Mouse (Mus musculus) forebrain, embryonic 10.5 days (tissue): ENCODE data around the gene Gas2. TPM values are rescaled to one million over a fixed set of nuclear protein-coding genes. Genes with fewer than 3 reads are reported as not detected.

ENCODE experiments used
- DNase-seq: peaks from one replicate; pipeline ENCODE4 v3.0.0-alpha.2; 2017; ENCODE audit warnings: low spot score; ENCODE audit errors: extremely low spot score
- H3K27ac ChIP-seq: fragments of 300-500 bp; sonication (generic); 2 replicates; pipeline ENCODE4 v1.5.1; 2016; ENCODE audit warnings: mild to moderate bottlenecking
- H3K27me3 ChIP-seq: fragments of 300-500 bp; sonication (generic); 2 replicates; pipeline ENCODE4 v1.6.1; 2016; ENCODE audit warnings: mild to moderate bottlenecking; ENCODE audit not compliant: poor library complexity, severe bottlenecking
- H3K36me3 ChIP-seq: fragments of 300-500 bp; sonication (generic); replicated peaks from 2 replicates; pipeline ENCODE4 v1.6.1; 2016; ENCODE audit warnings: mild to moderate bottlenecking, moderate library complexity
- H3K4me1 ChIP-seq: fragments of 300-500 bp; sonication (generic); 2 replicates; pipeline ENCODE4 v1.6.1; 2016
- H3K4me3 ChIP-seq: fragments of 300-500 bp; sonication (generic); 2 replicates; pipeline ENCODE4 v1.5.1; 2016; ENCODE audit warnings: mild to moderate bottlenecking, moderate library complexity
- H3K9me3 ChIP-seq: fragments of 300-500 bp; sonication (generic); 2 replicates; pipeline ENCODE4 v1.6.1; 2016; ENCODE audit warnings: mild to moderate bottlenecking, moderate library complexity
- WGBS: fragments of 180-500 bp; shearing (Covaris S2); methylation state at CpG from one replicate; pipeline ENCODE4 v1.1.7; 2016; 5-methylcytosine and 5-hydroxymethylcytosine counted together
- polyA plus RNA-seq: library from polyadenylated mRNA; unstranded; fragments of >200 nt; fragmentation: Nextera tagmentation; extraction: Ambion mirVana; gene quantifications from 2 replicates; pipeline ENCODE4 v1.2.1, GENCODE M21; 2016

Gas2 gene
- polyA plus RNA-seq, 1 experiment from 2014 or later, result 27.6 TPM

DNA sequence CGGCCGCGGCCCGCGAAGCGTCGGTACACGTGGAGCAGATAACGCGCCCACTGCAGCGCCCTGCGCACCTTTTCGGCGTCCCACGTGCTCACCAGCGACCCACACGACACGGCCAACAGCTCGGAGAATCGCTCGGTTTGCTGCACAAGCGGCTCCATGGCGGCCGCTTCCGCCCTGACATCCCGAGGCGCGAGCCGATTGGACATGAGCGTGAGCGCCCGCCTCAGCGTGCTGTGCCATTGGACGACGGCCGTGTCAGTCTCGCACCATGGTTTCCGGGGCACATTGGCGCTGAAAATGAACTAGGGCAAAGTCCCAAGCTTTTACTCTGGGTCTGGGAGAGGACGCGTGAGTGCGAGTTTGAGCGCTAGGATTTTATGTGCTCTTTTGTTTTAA is 280 bp downstream of the Gas2 start, which contains the start of gene Fancf:
Gene Fancf, minus strand, starts transcription at position 171 of the 396 bp plus-strand sequence.
- peaks cover 55% of the 10 kb centered on the region for H3K36me3 ChIP-seq
- H3K4me3 ChIP-seq, result peak within 1 kb of the TSS; percentile 72
- peak within 1 kb of the TSS; percentile 98 for H3K27ac ChIP-seq
- peaks cover 2% of the 10 kb centered on the region; the same call in 1 of the 2 replicates for H3K9me3 ChIP-seq
- H3K4me1 ChIP-seq, result peaks cover 20% of the 10 kb centered on the region
- H3K27me3 ChIP-seq, result no peaks in the 10 kb centered on the region
- peak; percentile 93 for DNase-seq
- WGBS, result under 1% methylated on average over 43 of the region's 43 CpGs

DNA sequence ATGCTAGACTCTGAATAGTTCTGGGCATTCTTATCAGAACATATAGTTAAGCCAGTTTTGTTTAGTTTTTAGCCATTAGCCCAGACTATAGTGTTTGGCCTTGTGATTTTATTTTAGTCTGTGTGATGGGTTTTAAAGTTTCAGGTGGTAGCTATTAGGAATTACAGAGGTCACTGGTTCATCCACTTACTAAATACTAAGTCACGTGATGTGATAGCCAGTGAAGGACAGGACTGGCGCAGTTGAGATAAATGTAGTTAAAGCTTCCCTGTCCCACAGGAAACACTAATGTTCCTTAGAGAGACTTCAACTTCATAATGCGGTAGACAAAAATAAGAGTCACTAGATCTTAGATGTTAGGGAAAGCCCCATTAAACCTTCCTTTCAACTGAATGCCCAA is 1.0 kb downstream of the Gas2 start:
- 73% methylated on average over 3 of the region's 3 CpGs for WGBS
- peak overlapping the region; percentile 98 for H3K27ac ChIP-seq

DNA sequence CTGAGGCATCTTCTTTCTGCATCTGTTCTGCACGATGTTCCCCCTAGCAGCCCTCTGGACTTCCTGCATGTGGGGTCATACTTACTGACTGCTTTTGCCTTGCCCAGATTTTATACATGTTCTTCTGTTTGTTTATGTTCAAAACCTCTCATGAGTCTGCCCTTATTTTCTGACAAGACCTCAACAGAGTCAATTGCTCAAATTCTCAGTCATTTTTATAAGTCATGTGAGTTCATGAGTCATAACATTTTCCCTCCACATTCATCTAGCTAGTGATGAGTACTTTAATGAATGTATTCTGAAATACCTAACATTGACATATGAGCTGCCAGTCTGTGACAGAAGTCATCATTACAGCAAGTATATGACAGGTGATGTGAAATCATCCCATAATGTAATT is 3.5 kb downstream of the Gas2 start:
- H3K27me3 ChIP-seq, result no peaks in the 10 kb centered on the region
- H3K4me3 ChIP-seq, result no peak overlapping the region
- H3K4me1 ChIP-seq, result peaks cover 26% of the 10 kb centered on the region
- peaks cover 39% of the 10 kb centered on the region for H3K36me3 ChIP-seq
- no peak overlapping the region for H3K27ac ChIP-seq
- DNase-seq, result no peak
- WGBS, result 78% methylated on average over 1 of the region's 1 CpGs
- peaks cover 2% of the 10 kb centered on the region; the same call in 1 of the 2 replicates for H3K9me3 ChIP-seq

More for the DNA sequence above, 1.0 kb downstream of the Gas2 start:
- no peaks in the 10 kb centered on the region for H3K27me3 ChIP-seq
- H3K36me3 ChIP-seq, result peaks cover 50% of the 10 kb centered on the region
- DNase-seq, result no peak
- peaks cover 2% of the 10 kb centered on the region; the same call in 1 of the 2 replicates for H3K9me3 ChIP-seq
- H3K4me1 ChIP-seq, result peaks cover 20% of the 10 kb centered on the region
- H3K4me3 ChIP-seq, result peak overlapping the region; percentile 72

DNA sequence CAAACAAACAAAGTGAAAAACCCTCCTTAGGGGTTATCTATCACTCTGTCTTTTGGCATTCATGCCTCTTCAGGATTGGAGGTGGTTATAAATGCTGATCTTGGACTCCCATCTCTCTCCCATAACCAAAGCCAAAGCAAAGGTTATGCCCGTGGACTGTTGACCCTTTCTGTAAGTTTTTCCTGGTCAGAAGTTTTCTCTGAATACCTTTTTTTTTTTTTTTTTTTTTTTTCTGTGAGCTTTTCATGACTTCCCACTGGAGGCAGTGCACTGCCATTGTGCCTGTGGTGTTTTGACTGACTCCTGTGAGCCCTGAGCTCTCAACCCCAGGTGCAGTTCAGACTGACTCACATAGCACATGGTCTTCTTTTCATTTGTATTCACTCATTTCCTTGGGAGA is 6.2 kb downstream of the Gas2 start:
- Histone ChIP-seq H3K27me3 (no peaks in the 10 kb centered on the region), H3K9me3 (no peaks in the 10 kb centered on the region), H3K4me3 (no peak overlapping the region), H3K36me3 (peaks cover 41% of the 10 kb centered on the region), H3K27ac (no peak overlapping the region), H3K4me1 (peaks cover 12% of the 10 kb centered on the region)
- 82% methylated on average over 1 of the region's 1 CpGs for WGBS
- DNase-seq, result no peak

DNA sequence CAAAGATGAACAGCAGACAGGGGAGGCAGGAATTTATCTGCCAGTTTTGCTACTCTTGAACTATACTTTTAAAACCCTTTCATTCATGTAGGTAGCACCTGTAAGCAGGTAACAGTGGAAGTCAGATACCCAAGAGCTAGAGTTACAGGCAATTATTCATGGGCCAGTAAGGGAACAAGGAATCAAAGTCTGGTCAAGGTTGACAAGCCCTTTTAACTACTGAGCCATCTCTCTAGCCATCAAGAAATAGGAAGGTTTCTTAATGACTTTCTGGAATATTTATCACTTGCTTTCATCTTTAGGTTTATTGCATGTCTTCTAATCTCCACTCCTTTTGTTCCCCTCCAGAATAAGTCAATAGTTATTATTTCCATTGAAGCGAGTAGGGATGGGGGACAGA is 10.2 kb downstream of the Gas2 start:
- Histone ChIP-seq H3K27ac (no peak overlapping the region), H3K27me3 (no peaks in the 10 kb centered on the region), H3K36me3 (peaks cover 28% of the 10 kb centered on the region), H3K4me3 (no peak overlapping the region), H3K9me3 (no peaks in the 10 kb centered on the region), H3K4me1 (peaks cover 6% of the 10 kb centered on the region; the same call in 1 of the 2 replicates)
- no peak for DNase-seq
- 73% methylated on average over 1 of the region's 1 CpGs for WGBS

DNA sequence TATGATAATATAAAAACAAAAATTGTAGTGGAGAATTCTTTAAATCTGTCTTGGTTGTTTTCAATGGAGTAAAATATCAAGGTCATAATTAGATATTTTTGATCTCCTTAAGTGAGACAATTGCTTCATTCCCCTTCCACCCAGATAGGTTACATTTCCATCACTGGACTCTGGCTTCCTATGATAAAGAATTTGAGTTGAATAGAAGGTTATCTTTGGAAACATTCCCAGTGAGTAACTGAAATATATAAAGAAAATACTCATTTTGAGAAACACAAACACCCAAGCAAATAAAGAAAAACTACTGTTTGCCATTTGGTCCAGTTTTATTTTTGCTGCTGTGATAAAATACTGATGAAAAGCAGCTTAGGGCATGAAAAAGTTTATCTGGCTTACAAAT is 10.8 kb downstream of the Gas2 start:
- H3K36me3 ChIP-seq, result peaks cover 25% of the 10 kb centered on the region
- H3K4me3 ChIP-seq, result no peak overlapping the region
- no peak overlapping the region for H3K27ac ChIP-seq
- DNase-seq, result no peak
- no peaks in the 10 kb centered on the region for H3K9me3 ChIP-seq
- H3K4me1 ChIP-seq, result peaks cover 6% of the 10 kb centered on the region; the same call in 1 of the 2 replicates
- H3K27me3 ChIP-seq, result no peaks in the 10 kb centered on the region

DNA sequence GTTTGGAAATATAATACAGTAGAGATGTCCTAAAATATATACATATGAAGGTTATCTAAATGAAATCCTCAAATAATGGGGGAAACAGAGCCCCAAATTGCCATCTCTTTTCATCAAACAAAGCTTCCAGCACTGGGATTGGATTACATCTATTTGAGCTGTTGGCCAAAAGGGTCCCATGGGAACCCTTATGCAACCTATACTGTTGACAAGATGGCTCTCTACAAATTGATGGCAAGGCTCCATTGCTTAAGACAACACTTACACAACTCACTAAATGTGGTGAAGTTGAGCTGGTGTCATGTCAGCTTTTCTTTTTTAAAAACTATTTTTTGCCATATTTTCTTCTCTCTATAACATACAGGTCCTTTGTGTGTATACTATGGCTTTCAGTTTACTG is 14.5 kb downstream of the Gas2 start:
- H3K36me3 ChIP-seq, result peaks cover 6% of the 10 kb centered on the region
- no peaks in the 10 kb centered on the region for H3K27me3 ChIP-seq
- H3K4me3 ChIP-seq, result no peak overlapping the region
- H3K4me1 ChIP-seq, result peaks cover 17% of the 10 kb centered on the region
- H3K9me3 ChIP-seq, result no peaks in the 10 kb centered on the region
- no peak for DNase-seq
- no peak overlapping the region for H3K27ac ChIP-seq

DNA sequence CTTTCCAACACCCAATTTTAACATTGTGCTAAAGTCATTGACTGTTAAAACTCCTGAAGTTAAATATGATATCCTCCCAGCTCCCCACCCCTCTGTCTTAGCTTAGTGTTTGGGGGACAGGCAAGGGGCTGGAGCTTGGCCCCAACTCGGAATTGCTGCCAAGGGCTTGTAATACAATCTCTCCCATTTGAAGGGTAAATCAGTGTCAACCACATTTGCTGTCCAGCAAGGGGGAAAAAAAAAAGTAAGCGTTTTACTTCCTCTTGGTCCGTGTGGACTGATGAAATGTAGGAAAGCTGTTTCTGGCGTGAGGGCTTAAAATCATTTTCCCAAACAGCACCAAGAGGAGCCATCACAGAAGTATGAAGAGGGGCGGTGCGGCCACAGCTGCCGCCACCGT is 16.9 kb downstream of the Gas2 start:
- Histone ChIP-seq H3K27ac (peak overlapping the region; percentile 91), H3K36me3 (no peaks in the 10 kb centered on the region), H3K27me3 (no peaks in the 10 kb centered on the region), H3K9me3 (no peaks in the 10 kb centered on the region), H3K4me1 (peaks cover 17% of the 10 kb centered on the region), H3K4me3 (peak overlapping the region; percentile 59)
- WGBS, result 4% methylated on average over 8 of the region's 8 CpGs
- DNase-seq, result no peak

DNA sequence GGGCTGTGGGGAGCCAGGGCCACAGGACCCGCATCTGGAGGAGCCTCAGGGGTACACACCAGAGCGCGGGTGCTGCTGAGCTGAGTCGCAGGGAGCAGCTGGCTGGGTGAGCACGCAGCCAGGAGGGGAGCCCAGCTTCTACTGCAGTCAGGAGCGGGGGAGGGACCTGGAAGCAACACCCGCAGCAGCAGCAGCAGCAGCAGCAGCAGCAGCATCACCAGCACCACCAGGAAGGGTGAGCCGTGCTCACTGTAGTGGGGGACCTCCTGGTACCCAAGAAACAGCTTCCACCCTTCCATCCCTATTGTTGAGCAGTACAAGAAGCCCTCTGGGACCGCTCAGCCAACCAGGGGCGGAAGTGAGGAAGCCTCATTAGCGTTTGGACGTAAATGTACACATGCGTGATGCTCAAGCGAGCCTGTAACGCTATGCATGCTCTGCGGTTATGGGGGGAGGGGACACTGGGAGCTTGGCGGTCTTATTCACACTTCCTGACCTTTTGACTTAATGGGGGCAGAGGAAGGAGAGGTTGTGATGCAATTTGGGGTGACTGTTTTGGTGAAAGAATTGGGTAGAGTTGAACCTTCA is 17.4 kb downstream of the Gas2 start:
- no peaks in the 10 kb centered on the region for H3K27me3 ChIP-seq
- 2% methylated on average over 17 of the region's 17 CpGs for WGBS
- peak overlapping the region; percentile 59 for H3K4me3 ChIP-seq
- H3K27ac ChIP-seq, result peak overlapping the region; percentile 91
- DNase-seq, result peak; percentile 57
- H3K36me3 ChIP-seq, result no peaks in the 10 kb centered on the region
- H3K9me3 ChIP-seq, result no peaks in the 10 kb centered on the region
- H3K4me1 ChIP-seq, result peaks cover 17% of the 10 kb centered on the region

DNA sequence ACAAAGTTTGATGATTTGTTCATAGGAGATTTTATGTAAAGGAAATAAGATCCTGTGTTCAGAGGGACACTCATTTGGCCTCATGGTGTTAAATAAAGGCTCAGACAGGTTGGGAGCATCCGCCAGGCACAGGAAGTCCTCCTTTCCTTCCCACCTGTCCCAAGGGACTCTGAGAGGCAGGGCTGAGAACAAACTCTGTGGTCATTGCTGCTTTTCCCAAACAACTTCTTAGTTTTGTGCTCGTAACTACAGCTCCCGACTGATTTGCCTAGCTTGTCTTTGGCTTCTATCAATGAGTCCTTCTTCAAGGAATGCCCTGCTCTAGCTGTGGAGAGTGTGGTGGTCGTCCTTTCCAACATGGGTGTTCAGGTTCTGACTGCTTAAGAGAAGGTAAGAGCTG is 18.3 kb downstream of the Gas2 start:
- Histone ChIP-seq H3K36me3 (no peaks in the 10 kb centered on the region), H3K9me3 (no peaks in the 10 kb centered on the region), H3K4me1 (peaks cover 17% of the 10 kb centered on the region), H3K4me3 (no peak overlapping the region), H3K27me3 (no peaks in the 10 kb centered on the region), H3K27ac (no peak overlapping the region)
- WGBS, result 84% methylated on average over 4 of the region's 4 CpGs
- DNase-seq, result no peak

DNA sequence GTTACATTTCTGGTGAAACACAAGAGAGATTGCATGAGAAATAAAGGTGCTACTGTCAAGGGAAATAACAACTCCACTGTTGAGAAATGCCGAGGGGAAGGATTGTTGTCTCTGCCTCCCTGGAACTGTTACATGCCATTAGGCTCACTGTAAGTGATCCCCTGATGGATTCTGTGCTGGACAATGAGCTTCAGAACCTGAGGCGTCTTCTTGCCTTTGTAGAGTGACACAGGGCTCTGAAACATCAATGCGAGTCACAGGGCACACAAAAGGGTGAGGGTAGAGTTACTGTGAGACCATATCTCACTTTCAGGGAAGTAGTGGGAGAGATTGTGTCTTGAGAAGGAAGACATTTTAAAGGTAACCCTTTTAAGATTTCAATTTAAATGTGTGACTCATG is 23.5 kb downstream of the Gas2 start:
- no peak for DNase-seq

DNA sequence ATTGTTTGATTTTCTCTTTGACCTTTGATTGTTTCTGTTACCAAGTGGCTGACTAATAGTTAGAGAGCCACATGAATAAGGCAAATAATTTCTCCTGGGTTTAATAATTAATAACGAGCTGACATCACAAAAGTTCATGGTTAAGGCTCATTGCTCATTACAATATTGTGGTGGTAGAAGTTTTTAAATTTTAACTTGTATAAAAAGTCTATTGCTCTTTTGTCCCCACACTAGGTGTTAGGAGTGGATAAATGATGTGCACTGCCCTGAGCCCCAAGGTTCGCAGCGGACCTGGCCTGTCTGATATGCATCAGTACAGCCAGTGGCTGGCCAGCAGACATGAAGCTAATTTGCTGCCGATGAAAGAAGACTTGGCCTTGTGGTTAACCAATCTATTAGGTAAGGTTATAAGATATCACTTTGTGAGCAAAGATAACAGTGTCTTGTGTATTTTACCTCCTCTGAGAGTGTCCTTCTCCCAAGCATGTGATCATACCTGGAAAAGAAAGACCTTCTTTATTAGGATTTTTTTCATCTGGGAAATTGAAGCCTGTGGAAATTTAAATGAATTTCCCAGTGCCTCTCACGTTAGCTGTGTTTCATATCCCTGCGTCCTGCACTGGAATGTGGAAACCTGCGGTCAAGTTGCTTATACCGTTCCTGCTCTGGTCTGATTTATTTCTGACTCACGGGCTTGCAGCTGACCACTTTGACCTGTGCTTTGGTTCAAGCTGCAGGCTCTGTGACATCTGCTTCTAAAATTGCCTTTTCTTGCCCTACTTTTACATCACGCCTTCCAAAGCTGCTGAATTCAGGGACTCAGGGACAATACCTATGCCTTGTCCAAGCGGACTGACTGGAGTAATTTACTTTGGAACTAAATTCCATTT is 26.1 kb downstream of the Gas2 start:
- no peaks in the 10 kb centered on the region for H3K9me3 ChIP-seq
- H3K36me3 ChIP-seq, result no peaks in the 10 kb centered on the region
- no peak for DNase-seq
- H3K4me1 ChIP-seq, result no peaks in the 10 kb centered on the region
- H3K27ac ChIP-seq, result no peak overlapping the region
- 87% methylated on average over 11 of the region's 11 CpGs for WGBS
- H3K27me3 ChIP-seq, result no peaks in the 10 kb centered on the region
- no peak overlapping the region for H3K4me3 ChIP-seq

More for the DNA sequence above, 23.5 kb downstream of the Gas2 start:
- no peaks in the 10 kb centered on the region for H3K27me3 ChIP-seq
- H3K36me3 ChIP-seq, result no peaks in the 10 kb centered on the region
- H3K4me1 ChIP-seq, result no peaks in the 10 kb centered on the region
- H3K9me3 ChIP-seq, result no peaks in the 10 kb centered on the region
- WGBS, result 63% methylated on average over 3 of the region's 3 CpGs
- H3K4me3 ChIP-seq, result no peak overlapping the region
- H3K27ac ChIP-seq, result no peak overlapping the region

DNA sequence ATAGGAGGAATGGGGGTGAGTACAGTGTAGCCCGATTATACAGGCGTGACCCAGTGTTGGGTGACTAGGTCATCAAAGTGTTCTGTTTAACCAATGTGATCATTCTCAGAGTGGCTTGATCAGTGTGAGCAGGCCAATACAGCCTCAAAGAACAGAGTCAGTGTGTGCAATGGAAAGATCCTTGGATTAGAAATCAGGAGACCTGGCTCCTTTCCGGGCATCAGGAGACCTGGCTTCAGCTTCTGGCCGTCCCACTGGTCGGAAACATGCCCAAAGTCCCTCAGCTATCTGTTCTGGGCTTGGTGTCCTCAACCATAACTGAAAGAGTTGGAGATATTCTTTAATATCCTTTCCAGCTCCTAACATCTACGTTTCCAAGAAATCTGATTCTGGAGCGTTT is 27.8 kb downstream of the Gas2 start:
- WGBS, result 90% methylated on average over 7 of the region's 7 CpGs
- Histone ChIP-seq H3K9me3 (no peaks in the 10 kb centered on the region), H3K27me3 (no peaks in the 10 kb centered on the region), H3K27ac (no peak overlapping the region), H3K4me3 (no peak overlapping the region), H3K36me3 (no peaks in the 10 kb centered on the region), H3K4me1 (no peaks in the 10 kb centered on the region)
- DNase-seq, result no peak
